Mouse (Mus musculus): ENCODE results near the gene Cdhr2. TPM values are rescaled to one million over a fixed set of nuclear protein-coding genes. Genes with fewer than 3 reads are reported as not detected.

The Cdhr2 gene
- total RNA-seq, 2 experiments from 2014 or later, result not detected

DNA sequence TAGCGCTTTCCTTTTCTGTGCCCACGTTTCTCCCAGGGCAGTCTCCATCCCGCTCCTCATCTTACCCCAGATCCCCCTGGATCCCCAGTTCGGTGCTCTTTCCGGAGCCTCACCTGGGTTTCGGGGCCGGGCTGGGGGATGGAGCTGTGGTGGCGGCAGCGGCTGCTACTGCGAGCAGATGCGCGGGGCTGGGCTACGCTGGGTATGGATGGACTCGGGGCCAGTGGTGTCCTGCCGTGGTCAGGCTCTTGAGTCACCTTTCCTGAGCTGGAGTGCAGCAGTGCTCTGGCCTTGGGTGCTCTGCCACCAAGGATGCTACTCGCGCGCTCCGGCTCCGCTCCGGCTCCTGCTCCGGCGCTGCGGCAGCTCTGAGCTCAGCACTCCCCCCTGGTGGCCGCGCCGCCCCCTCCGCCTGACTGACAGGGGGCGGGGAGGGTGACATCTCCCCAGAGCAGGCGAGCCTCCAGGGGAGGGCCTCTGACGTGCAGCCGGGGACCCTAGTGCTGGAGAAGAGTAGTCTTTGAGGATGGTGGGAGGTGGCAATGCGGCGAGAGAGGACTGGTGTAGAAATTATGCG, 65.0 kb downstream of the Cdhr2 start, which contains the start of gene Sncb:
Gene Sncb, minus strand, starts transcription at position 404 of the 577 bp plus-strand sequence.
- no peak for ATAC-seq (replicated peaks; ENCODE audit: low FRiP score, poor library complexity, severe bottlenecking)

DNA sequence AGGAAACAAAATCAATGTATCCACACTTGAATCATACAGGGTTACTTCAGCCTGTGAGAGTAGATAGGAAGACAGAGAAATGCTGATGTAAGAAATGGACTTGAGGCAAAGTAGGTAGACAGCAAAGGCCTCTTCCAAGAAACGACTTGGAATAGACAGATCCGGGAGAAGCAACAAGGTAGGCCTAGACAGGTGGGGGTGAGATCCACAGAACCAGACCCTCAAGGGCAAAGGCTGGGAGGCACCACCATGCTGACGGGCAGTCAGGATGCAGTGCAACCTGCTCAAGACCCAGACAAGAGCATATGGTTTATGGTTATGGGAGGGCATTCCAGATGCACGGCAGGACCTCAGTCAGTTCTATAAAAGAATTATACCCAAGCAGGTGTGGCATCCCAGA, 65.8 kb downstream of the Cdhr2 start:
- ATAC-seq (replicated peaks; ENCODE audit: low FRiP score, poor library complexity, severe bottlenecking), result no peak

DNA sequence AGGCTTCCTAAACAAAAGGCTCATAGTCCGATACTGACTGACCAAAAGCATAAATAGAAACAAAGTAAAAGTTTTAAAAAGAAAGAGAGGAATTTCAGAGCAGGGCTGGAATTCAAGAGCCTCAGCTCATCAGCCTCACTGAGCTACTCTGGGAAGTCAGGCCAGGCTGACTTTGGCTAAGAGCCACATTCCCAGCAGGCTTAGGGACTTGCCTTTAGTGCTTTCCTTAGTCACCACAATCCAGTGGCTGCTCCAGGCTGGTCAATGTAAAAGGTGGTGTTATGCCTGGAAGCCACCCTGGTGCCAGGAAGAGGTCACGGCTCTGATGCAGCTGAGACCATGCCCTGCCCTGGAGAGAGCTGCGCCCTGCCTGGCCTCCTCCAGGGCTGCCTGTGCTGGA, 79.3 kb downstream of the Cdhr2 start:
- ATAC-seq (replicated peaks; ENCODE audit: low FRiP score, poor library complexity, severe bottlenecking), result no peak

DNA sequence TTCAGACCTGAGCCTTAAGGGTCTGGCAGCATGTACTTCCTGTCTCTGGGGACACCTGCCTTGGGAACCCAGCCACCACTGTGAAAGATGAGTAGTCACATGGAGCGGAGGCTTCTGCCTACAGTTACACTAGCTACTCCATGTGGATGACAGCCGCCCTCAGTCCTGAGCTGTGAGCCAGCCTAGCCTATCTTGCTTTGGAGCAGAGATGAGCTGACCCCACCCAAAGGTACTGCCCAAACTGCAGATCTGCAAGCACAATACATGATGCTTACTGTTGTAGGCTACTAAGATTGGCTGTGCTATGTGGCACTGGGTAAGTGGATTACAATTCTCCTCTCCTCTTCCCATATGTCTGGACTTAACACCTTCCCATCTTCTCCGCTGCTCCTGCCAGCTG, 79.8 kb downstream of the Cdhr2 start:
- ATAC-seq (replicated peaks; ENCODE audit: low FRiP score, poor library complexity, severe bottlenecking), result no peak

GRCm38 (mm10) chr13:54783235-54783634, 82.0 kb downstream of the Cdhr2 start:
- ATAC-seq (replicated peaks; ENCODE audit: low FRiP score, poor library complexity, severe bottlenecking), result no peak

DNA sequence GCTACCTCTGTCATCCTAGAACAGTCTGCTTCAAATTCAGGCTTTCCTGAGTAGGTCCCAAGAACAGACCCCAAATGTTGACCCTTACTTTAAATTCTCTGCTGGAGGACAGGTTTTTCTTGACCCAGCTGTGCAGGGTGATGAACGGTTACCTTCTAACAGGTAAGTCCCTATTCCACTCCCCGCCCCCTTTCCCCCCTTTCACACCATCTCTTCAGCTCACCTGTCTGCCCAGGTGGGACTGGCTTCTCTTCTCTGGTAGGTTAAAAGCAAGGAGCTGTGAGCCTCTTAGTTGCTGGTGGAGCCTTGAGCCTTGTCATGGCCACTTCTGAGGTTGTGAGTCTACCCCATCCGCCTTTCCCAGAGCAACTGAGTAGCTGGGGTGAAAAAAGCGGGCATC, 82.4 kb downstream of the Cdhr2 start, which contains the start of gene Eif4e1b:
Gene Eif4e1b, plus strand, starts transcription at position 301 of the 400 bp plus-strand sequence.
- no peak for ATAC-seq (replicated peaks; ENCODE audit: low FRiP score, poor library complexity, severe bottlenecking)

Other genes starting within 250 kb of the Cdhr2 start
- 3.6 and 6.7 TPM in 2 replicates for gene Thoc3, start 232.6 kb upstream of the Cdhr2 start, total RNA-seq (2015; ENCODE audit: low replicate concordance)
- 5.7 and 9.3 TPM in 2 replicates for gene Thoc3, start 232.6 kb upstream of the Cdhr2 start, total RNA-seq (2017; ENCODE audit: low replicate concordance)
- 0.21 and 1.2 TPM in 2 replicates for gene Simc1, start 197.7 kb upstream of the Cdhr2 start, total RNA-seq (2015; ENCODE audit: low replicate concordance)
- 1.1 TPM in 1 of 2 replicates, not detected in the other for gene Simc1, start 197.7 kb upstream of the Cdhr2 start, total RNA-seq (2017; ENCODE audit: low replicate concordance)
- gene 4833439L19Rik, start 136.0 kb upstream of the Cdhr2 start, total RNA-seq (2015; ENCODE audit: low replicate concordance), result 27.0 and 28.1 TPM in 2 replicates
- 24.6 and 37.1 TPM in 2 replicates for gene 4833439L19Rik, start 136.0 kb upstream of the Cdhr2 start, total RNA-seq (2017; ENCODE audit: low replicate concordance)
- gene Arl10, start 126.4 kb upstream of the Cdhr2 start, total RNA-seq (2015; ENCODE audit: low replicate concordance), result 1.3 and 2.9 TPM in 2 replicates
- gene Arl10, start 126.4 kb upstream of the Cdhr2 start, total RNA-seq (2017; ENCODE audit: low replicate concordance), result 0.51 TPM in 1 of 2 replicates, not detected in the other
- gene Nop16, start 111.4 kb upstream of the Cdhr2 start, total RNA-seq (2015; ENCODE audit: low replicate concordance), result 13.6 and 13.8 TPM in 2 replicates
- 6.3 and 12.1 TPM in 2 replicates for gene Nop16, start 111.4 kb upstream of the Cdhr2 start, total RNA-seq (2017; ENCODE audit: low replicate concordance)
- gene Higd2a, start 111.3 kb upstream of the Cdhr2 start, total RNA-seq (2015; ENCODE audit: low replicate concordance), result 32.1 and 54.3 TPM in 2 replicates
- gene Higd2a, start 111.3 kb upstream of the Cdhr2 start, total RNA-seq (2017; ENCODE audit: low replicate concordance), result 8.4 and 17.1 TPM in 2 replicates
- 0.96 TPM in 1 of 2 replicates, not detected in the other for gene Cltb, start 90.1 kb upstream of the Cdhr2 start, total RNA-seq (2015; ENCODE audit: low replicate concordance)
- gene Cltb, start 90.1 kb upstream of the Cdhr2 start, total RNA-seq (2017; ENCODE audit: low replicate concordance), result 3.7 and 10.0 TPM in 2 replicates
- 14.6 and 35.7 TPM in 2 replicates for gene Faf2, start 79.7 kb upstream of the Cdhr2 start, total RNA-seq (2015; ENCODE audit: low replicate concordance)
- gene Faf2, start 79.7 kb upstream of the Cdhr2 start, total RNA-seq (2017; ENCODE audit: low replicate concordance), result 15.3 and 18.4 TPM in 2 replicates
- 31.3 and 33.0 TPM in 2 replicates for gene Rnf44, start 7.6 kb upstream of the Cdhr2 start, total RNA-seq (2015; ENCODE audit: low replicate concordance)
- 9.9 and 30.5 TPM in 2 replicates for gene Rnf44, start 7.6 kb upstream of the Cdhr2 start, total RNA-seq (2017; ENCODE audit: low replicate concordance)
- gene Gprin1, start 48.4 kb downstream of the Cdhr2 start, total RNA-seq (2015; ENCODE audit: low replicate concordance), result not detected in 2 replicates
- gene Gprin1, start 48.4 kb downstream of the Cdhr2 start, total RNA-seq (2017; ENCODE audit: low replicate concordance), result not detected in 2 replicates
- not detected in 2 replicates for gene Sncb, start 65.1 kb downstream of the Cdhr2 start, total RNA-seq (2015; ENCODE audit: low replicate concordance)
- gene Sncb, start 65.1 kb downstream of the Cdhr2 start, total RNA-seq (2017; ENCODE audit: low replicate concordance), result not detected in 2 replicates
- not detected in 2 replicates for gene Eif4e1b, start 82.5 kb downstream of the Cdhr2 start, total RNA-seq (2015; ENCODE audit: low replicate concordance)
- not detected in 2 replicates for gene Eif4e1b, start 82.5 kb downstream of the Cdhr2 start, total RNA-seq (2017; ENCODE audit: low replicate concordance)
- gene Tspan17, start 87.9 kb downstream of the Cdhr2 start, total RNA-seq (2015; ENCODE audit: low replicate concordance), result 2.5 TPM in 1 of 2 replicates, not detected in the other
- gene Tspan17, start 87.9 kb downstream of the Cdhr2 start, total RNA-seq (2017; ENCODE audit: low replicate concordance), result 1.0 TPM in 1 of 2 replicates, not detected in the other
- gene Unc5a, start 247.9 kb downstream of the Cdhr2 start, total RNA-seq (2015; ENCODE audit: low replicate concordance), result 1.9 and 10.8 TPM in 2 replicates
- 0.77 and 3.8 TPM in 2 replicates for gene Unc5a, start 247.9 kb downstream of the Cdhr2 start, total RNA-seq (2017; ENCODE audit: low replicate concordance)